Mouse (Mus musculus) monocyte, adult 5-6 weeks (primary cell): ENCODE data around the gene Trpm6. TPM values are rescaled to one million over a fixed set of nuclear protein-coding genes. Genes with fewer than 3 reads are reported as not detected.

Experiments
- total RNA-seq: library from RNA; stranded (forward); fragments of 200-1000, 200-491, 200-594 nt; gene quantifications from 3 replicates; pipeline ENCODE4 v1.2.3, GENCODE M21; 2017

Trpm6 gene
- total RNA-seq, 1 experiment from 2014 or later, result not detected

Other genes starting within 250 kb of the Trpm6 start
- 458 to 713 TPM (median 609 TPM) in 3 replicates for gene Ostf1, start 118.2 kb upstream of the Trpm6 start, total RNA-seq
- 7.0 to 19.9 TPM (median 7.7 TPM) in 3 replicates for gene Nmrk1, start 118.0 kb upstream of the Trpm6 start, total RNA-seq
- 6.6 to 20.4 TPM (median 15.4 TPM) in 3 replicates for gene Carnmt1, start 79.2 kb upstream of the Trpm6 start, total RNA-seq
- 8.4 to 15.0 TPM (median 11.8 TPM) in 3 replicates for gene D030056L22Rik, start 36.8 kb upstream of the Trpm6 start, total RNA-seq